Mouse (Mus musculus) heart, postnatal 10 days (tissue): ENCODE data around the gene Slc37a3. TPM values are rescaled to one million over a fixed set of nuclear protein-coding genes. Genes with fewer than 3 reads are reported as not detected.
"Not testable (repeated sequence)": the region's sequence is repeated elsewhere in the genome, so short reads cannot be mapped to it uniquely, and the experiment has no call there.

Source experiments
- DNase-seq, 2 experiments: peaks; one replicate each; pipeline ENCODE4 v3.0.0; 2021
- intact Hi-C: fragments of 180-260 bp; cut with DNase I; formaldehyde crosslinking; loops from one replicate; pipeline ENCODE4 v1.15.1; 2025
- total RNA-seq, 2 experiments: library from RNA; stranded (reverse); gene quantifications; 2 replicates each; pipeline ENCODE4 v1.2.3; 2021

Slc37a3 gene
- total RNA-seq, 2 experiments from 2014 or later: 29.9 to 37.7 TPM

DNA sequence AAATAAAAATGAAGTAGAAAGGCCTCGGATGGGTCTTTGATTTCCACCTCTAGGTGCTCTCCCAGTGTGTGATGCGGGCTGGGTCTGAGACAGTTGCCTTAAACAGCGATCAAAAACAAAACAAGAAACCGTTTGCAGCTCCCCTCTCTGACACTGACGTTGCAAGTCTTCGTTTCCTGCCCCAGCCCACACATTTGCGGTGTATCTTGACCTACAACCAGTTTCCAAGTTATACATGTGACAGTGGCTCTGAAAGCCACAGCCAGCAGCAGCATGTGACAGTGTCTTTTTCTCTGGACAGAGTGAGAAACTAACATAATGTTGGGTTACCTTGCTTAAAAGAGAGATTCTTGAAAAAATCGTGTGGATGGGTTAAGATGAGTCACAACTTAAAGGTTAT is 2.3 kb upstream of the Slc37a3 start:
- intact Hi-C loops: no loop called here
- no peak for DNase-seq

DNA sequence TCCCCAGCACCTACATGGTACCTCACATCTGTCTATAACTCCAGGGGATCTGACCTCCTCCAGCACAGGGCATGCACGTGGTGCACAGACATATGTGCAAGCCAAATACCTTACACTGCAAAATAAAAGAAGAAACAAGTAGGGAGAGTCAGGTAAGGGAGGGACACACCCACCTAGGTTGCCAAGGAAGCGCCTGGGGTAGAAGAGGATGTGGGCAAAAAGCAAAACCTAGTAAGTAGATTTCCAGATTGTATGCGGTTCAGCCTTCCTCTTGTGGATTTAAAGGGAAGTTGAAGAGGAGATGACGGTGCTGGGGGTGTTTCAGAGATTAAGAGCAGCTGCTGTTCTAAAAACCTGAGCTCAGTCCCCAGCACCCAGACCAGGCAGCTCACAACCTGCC is 1.7 kb upstream of the Slc37a3 start:
- intact Hi-C loops: no loop called here
- no peak for DNase-seq

DNA sequence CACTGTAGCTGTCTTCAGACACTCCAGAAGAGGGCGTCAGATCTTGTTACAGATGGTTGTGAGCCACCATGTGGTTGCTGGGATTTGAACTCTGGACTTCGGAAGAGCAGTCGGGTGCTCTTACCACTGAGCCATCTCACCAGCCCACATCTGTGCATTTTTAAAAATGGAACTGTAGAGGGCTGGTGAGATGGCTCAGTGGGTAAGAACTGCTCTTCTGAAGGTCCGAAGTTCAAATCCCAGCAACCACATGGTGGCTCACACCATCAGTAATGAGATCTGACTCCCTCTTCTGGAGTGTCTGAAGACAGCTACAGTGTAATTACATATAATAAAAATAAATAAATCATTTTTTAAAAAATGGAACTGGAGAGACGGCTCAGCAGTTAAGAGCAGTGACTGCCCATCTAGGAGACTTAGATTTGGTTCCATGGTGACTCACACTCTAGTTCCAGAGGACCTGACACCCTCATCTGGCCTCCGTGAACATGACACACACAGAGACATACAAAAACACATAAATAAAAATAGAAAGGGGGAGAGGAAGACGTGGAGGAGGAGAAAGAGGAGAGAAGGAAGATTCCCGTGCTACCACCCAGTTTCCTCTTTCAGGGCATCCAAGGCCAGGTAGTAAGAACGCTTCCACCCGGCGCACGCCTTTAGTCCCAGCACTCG is 823 bp upstream of the Slc37a3 start:
- intact Hi-C loops, DNase-seq: not testable (repeated sequence)

DNA sequence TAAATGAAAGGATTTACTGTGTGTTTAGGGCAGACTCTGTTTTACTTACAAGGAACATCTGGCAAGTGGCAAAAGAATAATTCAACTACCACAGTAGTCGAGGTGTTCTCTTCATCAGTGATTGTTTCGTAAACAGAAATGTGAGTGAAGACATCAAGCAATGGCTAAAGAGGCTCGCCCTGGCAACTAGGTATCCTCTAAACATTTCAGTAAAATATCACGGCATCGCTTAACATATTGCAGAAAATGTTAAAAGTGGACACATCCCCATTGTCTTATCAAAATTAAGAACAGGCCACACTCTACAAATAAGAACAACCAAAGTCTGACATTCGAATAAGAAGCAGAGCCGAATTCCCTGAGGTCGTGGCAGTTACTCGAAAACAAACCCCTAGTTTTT is 700 bp downstream of the Slc37a3 start:
- peak in 1 of 2 experiments; percentile 11 for DNase-seq
- intact Hi-C loops: no loop called here

DNA sequence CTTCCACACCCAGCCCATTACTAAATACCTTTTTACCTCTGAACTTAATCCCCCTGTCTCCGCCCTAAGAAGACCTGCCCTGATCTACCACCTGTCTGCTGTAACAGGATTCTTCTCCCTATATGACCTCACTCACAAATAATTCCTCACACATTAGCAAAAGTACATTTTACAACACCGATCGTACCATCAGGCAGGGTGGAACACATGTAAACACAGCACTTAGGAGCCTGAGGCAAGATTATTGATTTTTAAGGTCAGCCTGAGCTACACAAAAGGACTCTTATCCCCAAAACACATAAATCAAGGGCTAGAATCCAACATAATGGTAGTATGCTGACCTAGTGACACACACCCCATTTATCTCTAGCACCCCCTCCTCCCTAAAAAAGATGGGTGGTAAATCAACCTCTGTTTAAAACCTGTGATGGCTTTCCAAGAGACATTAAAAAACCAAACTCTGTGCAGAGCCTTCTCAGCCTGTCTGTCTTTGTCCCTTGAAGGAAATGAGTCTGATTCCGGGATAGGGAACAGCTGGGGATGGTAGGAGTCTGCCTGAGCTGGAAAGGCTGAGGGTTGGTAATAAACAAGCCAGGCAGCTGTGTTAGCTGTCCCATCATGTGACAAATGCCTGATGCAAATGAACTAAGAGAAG is 4.0 kb downstream of the Slc37a3 start:
- no peak for DNase-seq

DNA sequence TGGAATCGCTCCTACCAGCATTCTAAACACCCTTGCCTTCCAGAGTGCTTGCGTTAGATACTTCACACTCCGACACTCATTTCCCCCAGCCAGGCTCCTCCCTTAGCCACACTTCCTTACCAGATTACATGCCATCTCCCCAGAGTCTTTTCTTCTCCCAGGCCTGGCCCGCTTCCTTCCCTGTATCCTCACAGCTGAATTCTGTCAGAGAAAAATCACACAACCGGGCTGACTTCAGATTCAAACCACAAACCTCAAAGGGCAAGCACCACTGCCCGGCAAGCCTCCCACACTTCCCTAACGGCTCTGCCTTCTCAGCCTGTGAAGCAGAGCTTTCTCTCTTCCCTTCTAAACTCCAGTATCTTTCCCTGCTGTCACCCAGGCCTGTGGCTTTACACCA is 4.7 kb downstream of the Slc37a3 start:
- peak; percentile 63 to 69 for DNase-seq
- intact Hi-C loops: no loop called here

More for the DNA sequence above, 4.0 kb downstream of the Slc37a3 start:
- intact Hi-C loops: no loop called here

DNA sequence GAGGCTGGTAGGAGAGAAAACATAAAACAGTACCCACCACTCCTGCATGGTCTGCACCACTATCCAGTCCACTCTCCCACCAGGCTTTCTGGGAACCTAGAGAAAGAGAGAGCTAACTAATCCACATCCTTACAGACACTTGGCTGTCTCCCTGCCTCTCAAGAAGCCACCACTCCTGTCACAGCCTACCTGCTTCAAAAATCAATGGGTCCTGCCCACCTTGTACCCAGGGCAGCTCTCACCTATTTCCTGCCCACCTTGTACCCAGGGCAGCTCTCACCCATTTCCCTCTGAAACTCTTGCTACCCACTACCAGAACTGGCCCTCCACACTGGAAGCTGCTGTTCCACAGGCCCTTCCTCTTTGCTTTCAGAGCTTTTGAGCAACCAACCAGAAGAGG is 5.4 kb downstream of the Slc37a3 start:
- no peak for DNase-seq
- intact Hi-C loops: no loop called here

DNA sequence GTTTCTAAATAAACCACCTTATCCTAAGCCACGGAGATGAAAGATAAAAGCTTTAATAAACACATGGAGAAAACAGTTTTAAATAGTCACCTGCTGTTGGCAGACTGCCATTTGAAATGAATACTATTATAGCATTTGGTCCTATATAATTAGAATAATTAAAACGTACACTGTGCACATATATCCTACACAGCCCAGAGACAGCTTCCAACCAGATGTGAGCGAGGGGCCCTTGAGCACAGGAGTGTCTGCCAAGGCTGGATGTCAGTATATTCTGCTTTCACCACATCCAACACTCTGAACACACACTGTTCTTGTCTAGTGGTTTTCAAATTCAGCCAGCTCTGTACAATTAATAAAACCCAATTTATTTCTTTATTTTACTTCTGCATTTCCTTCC is 7.8 kb downstream of the Slc37a3 start:
- DNase-seq: no peak
- intact Hi-C loops: no loop called here

DNA sequence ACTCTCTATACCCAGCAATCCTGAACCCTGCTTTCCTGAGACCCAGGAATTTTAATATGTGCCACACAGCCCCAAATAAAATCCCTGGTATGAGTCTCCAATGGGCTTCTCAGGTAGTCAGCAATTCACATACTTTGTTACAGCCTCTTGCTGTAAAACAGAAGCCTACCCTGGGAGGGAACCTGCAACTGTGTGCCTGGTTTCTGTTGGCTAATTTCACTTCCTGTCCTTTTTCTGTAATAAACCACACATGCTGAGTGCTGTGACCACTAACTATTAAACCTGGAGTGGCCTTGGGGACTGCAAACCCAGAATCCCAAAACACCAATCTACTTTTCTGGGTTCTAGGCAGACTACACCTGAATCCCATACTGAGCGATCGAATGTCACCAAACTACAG is 14.8 kb downstream of the Slc37a3 start:
- no peak for DNase-seq
- intact Hi-C loops: no loop called here

DNA sequence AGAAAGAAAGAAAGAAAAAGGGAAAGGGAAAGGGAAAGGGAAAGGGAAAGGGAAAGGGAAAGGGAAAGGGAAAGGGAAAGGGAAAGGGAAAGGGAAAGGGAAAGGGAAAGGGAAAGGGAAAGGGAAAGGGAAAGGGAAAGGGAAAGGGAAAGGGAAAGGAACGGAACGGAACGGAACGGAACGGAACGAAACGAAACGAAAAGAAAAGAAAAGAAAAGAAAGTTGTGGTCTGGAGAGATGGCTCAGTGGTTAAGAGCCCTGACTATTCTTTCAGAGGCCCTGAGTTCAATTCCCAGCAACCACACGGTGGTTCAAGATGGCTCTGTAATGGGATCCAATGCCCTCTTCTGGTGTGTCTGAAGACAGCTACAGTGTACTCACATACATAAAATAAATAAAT is 18.3 kb downstream of the Slc37a3 start:
- intact Hi-C loops, DNase-seq: not testable (repeated sequence)

DNA sequence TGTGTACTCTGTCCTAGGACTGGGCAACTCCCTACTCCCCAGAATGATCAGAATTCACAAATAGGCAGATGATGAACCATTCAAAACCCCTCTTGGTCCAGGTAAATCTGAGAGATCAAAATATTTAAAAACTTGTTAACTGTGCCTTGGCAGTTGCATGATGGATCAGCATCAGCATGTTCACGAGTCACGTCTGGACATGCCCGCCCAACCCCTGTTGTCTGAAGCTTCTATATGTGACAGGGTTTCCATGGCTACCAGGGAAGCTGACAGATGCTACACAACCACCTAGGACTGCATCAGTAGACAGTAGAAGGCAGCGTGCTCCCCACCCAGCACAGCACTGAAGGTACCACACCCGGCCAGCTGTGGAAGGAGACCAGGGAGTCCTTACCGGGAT is 28.5 kb downstream of the Slc37a3 start:
- intact Hi-C loops: no loop called here
- no peak for DNase-seq

DNA sequence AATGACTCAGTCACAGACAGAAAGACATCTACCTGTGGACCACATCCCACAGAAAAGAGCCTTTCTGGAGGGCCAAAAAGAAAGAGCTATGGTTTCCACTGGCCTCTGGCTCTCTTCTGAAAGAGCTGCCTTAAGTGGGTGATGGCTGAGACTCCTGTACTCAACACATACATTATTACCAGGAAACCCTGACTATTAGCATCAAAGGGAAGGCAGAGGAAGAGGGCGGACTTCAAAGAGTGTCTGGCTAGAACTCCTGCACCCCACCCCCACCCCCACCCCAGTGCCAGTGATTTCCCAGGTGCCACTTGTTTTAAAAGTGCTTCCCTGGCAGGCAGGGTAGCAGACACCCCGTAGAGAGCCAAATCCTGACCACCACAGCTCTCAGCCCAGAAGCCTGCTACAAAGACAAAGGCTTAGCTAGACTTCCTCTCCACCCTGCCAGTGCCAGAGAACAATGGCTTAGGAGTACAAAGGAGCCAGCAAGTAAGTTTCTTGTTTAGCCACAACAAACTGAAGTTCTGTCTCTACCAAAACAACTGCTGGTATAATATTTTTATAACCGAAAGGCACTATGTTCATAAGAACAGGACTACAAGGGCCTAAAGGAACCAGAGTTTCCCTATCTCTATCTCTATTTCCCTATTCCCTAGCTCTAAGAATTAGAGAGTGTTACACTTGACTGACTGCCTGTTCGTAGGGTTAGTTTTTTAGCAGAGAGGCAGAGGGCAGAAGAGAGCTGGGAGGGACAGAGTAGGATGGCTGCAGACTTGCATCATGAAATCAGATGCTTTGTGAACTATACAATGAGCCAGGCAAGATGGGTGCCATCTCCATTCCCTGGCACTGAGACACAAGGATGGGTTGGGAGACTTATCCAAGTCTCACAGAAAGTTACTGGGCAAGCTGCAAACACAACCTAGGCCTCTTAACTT is 29.3 kb downstream of the Slc37a3 start:
- intact Hi-C loops: no loop called here
- peak; percentile 19 to 24 for DNase-seq

DNA sequence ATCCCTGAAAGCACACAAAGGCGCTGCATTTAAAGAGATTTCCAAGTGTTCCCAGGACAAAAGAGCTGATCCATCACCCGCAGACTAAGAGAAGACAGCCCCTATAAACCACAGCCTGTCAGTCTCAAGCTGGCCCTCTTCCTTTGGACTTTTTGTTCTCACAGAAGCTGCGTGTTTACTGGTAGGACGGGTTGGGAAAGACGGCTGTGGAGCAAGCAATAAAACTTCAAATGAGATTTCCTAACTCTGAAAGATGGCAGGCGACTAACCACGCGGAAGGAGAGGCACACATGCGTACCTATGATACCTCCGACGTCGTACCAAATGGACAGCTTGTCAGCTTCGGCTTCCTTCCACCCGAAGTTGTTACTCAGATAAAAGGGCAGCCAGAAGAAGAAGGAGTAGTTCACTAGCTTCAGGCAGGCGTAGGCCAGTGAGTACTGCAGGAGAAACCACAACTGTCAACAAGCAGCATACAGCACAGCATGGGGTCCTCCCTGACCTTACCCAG is 30.4 kb downstream of the Slc37a3 start:
- intact Hi-C loops: no loop called here
- no peak for DNase-seq

DNA sequence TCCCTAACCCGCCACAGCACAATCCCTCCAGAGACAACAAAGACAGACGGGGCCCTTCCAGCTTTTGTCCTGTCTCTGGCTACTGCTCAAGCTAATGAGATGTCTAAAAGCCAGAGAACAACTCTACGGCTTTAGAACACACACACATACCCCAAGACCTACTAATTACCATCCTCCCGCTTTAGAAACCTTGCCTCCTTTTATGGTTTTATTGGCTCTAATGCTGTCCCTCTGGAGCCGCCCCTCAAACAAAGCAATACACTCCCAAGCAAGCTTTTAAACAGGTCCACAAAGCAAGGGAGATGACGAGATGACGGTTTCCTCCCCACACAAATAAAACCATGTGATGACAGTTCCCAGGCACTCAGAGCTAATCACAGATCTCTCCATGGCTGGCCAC is 32.0 kb downstream of the Slc37a3 start:
- intact Hi-C loops: loop anchor here (2.0 kb wide), 1 partner anchor 197 kb away; no protein-coding TSS in a partner anchor
- DNase-seq: no peak

DNA sequence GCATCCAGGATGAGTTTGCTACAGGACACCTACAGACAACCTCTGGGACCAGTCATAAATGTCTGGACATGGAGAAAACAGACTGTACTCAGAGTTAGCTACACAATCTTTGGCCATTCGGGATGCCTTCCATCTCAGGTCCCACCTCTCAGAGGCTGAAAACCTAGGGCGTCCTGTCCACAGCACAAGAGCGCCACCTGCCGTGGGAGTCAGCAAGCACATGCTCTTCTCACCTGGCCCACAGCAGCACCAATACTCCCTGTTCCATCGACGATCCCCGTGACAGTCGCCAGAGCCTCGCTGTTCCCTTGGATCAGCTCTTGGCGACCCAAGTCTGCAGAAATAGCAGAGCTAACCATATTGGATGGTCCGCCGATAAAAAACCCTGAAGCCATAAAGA is 33.5 kb downstream of the Slc37a3 start:
- DNase-seq: peak; percentile 88 to 94
- intact Hi-C loops: loop anchor here (1.0 to 5.0 kb wide), 4 partner anchors 77 to 195 kb away; no protein-coding TSS in a partner anchor

DNA sequence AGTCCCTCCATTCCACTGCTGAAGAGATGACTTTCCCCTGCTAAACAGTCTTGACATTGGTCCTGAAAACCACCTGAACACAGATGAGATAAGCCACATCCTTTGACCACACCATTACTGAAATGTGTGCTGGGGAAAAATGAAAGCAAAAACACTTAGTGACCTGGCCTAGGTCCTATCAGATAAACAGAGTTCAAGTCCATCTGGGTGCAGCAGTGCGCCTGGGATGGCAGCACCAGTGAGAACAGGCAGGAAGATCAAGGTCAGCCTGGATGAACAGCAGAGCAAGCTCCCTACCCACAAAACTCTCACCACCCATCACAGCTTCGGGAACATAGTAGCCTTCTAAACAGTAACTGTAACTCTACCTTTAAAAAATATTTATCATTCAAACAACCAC is 35.7 kb downstream of the Slc37a3 start:
- intact Hi-C loops: loop anchor here (5.0 kb wide), 2 partner anchors 74 to 154 kb away; no protein-coding TSS in a partner anchor
- DNase-seq: no peak

DNA sequence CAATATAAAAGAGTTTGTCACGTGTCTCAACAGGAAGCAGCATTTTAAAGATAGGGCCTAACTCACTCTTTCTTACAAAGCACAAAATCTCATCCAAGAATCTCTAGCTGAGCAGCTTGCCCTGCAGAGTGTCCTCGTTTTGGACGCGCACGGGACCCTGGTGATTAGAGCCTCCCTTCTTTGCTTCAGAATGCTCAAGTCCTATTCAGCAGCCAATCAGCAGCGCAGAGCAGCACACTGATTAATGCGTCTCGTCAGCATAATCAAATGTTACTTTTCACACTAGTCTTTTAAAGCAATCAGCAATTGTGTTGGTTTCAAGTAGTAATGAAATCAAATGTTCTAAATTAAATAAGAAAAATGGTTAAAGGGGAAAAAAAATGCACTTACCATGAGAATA is 39.1 kb downstream of the Slc37a3 start:
- intact Hi-C loops: no loop called here
- DNase-seq: no peak

DNA sequence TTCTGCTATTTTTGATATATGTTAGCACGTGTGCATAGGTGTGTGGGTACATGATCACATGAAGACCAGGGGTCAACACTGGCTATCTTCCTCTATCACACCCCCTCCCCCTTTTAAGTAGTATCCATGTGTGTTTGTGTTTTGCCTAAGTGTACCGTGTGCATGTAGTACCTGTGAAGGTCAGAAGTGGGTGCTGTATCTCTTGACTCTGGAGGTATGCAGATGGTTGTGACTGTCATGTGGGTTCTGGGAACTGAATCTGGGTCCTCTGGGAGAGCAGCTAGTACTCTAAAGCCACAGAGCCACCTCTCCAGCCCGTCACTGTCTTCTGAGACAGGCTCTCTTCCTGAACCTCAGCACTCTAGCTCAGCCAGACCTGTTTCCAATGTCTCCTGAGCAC is 42.6 kb downstream of the Slc37a3 start:
- intact Hi-C loops: no loop called here
- DNase-seq: no peak

DNA sequence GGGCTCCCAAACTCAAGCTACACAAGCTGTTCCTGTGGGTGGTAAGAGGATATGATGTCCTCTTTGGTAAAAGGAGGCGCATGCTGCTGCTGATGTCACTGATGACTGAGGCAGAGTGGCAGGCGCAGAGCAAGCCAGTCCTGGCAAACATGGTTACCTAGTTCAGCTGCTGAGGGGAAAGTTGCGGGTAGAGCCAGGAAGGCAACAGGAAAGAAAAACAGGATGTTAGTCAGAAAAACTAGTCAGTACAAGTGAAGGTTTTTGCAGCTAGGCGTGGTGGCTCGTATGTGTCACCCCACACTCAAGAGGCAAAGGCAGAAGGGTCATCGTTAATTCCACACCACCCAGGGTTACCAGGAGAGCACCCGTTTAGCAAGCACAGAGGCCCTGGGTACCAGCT is 43.3 kb downstream of the Slc37a3 start:
- intact Hi-C loops: no loop called here
- DNase-seq: no peak

DNA sequence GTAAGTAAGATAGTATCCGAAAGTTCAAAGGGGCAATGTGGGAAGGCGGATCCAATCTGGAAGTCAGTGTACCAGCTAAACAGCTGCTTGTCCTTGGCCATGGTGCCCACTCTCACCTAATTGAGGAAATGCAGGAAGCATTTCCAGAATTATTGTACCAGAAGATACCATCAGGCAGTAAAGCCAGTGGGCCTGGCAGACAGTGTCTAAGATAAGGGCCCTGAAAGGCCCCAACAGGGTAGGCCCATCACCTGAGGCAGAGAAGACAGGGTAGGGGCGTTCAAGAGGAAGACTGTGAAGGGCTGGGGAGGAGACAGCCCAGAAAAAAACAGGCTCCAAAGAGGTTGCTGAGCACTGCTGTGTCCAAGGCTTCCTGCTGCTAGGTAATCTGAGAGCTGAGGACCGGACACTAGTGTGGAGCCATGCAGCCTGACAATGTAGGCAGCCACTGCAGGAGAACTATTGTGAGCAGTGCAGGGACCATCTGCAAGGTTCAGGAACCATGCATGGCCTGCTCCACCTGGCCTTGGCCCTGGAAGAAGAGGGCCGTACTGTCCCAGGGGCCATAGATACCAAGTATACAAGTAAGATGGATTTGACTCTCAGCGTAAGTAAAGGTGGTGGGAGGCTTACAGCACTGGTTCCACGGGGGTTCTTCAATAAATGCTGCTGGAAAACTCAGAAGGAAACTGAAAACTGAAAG is 45.3 kb downstream of the Slc37a3 start:
- intact Hi-C loops: no loop called here
- DNase-seq: no peak
